Mouse (Mus musculus) liver, adult 2 months (tissue): Measurements from ENCODE around the gene Ttll13.

Experiments
- CTCF ChIP-seq: fragments of 200-500 bp; IDR thresholded peaks from 2 replicates; pipeline ENCODE4 v1.5.1; 2011; ENCODE audit warnings: low read depth, low read length, control low read depth
- POLR2A ChIP-seq: fragments of 200-500 bp; IDR thresholded peaks from 2 replicates; pipeline ENCODE4 v1.6.1; 2011; ENCODE audit warnings: low read length, control low read depth; ENCODE audit not compliant: insufficient read depth; ENCODE audit errors: extremely low read depth

- TF ChIP-seq POLR2A (no peak), CTCF (no peak)
Measured at GRCm38 (mm10) chr7:80297041-80297440, 50.9 kb downstream of the Ttll13 start.
